Comparison of ENCODE assay signal across 26 mouse cellular contexts in the genomic region with DNA sequence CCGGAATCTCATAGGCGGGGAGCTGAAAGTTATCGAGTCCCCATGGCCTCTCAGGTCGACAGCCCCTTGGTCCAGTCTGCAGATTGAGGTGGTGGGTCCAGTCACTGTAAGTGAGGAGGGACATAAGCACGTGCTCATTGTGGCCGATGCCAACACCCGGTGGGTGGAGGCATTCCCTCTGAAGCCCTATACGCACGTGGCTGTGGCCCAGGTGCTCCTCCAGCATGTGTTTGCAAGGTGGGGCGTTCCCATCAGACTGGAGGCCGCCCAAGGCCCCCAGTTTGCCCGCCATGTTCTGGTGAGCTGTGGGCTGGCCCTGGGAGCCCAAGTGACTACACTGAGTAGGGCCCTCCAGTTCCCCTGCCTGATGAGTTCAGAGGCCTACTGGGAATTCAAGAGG. TPM values are rescaled to one million over a fixed set of nuclear protein-coding genes. Genes with fewer than 3 reads are reported as not detected.
A peak's percentile ranks its signal among the peaks of the same experiment; 100 is the strongest.
DNase-seq lines count a peak whose midpoint lies in the region; ATAC-seq and TF ChIP-seq lines count a peak whose summit lies in the region.
"Had no signal": no experiment of that assay in that cellular context is flagged by ENCODE, and none has a peak within 500 bp of the region (broad histone marks: within the 10 kb centered on the region; RNA-seq: fewer than 3 reads in every experiment).

No protein-coding gene starts in this region.

- ATAC-seq in embryonic facial prominence, embryonic 13.5 days (ENCODE audit: insufficient number of reproducible peaks, insufficient read depth, low FRiP score, low TSS enrichment, low read depth) = 0 out of 2 replicates have a peak, but pooled peaks have one; percentile 9
- ATAC-seq: forebrain, embryonic 15.5 days; intestine, postnatal 0 days had no signal

- no peaks in the 10 kb centered on the region for H3K27me3 ChIP-seq in embryonic facial prominence, embryonic 13.5 days
- H3K27me3 ChIP-seq in embryonic facial prominence, embryonic 10.5 days (replicated peaks; ENCODE audit: low read depth, poor library complexity, severe bottlenecking) = no peaks in the 10 kb centered on the region
- peaks cover 9% of the 10 kb centered on the region; the same call in 1 of the 2 replicates for H3K27me3 ChIP-seq in E14TG2a.4 (ENCODE audit: insufficient read depth, low read length)
- H3K27me3 ChIP-seq: embryonic facial prominence, embryonic 12.5 days; forebrain, embryonic 12.5 days; forebrain, embryonic 15.5 days; heart, embryonic 15.5 days; hindbrain, embryonic 12.5 days; hindbrain, embryonic 15.5 days had no signal

- H3K4me2 ChIP-seq in embryonic facial prominence, embryonic 13.5 days = no peak overlapping the region
- H3K4me2 ChIP-seq: embryonic facial prominence, embryonic 12.5 days; forebrain, embryonic 12.5 days; forebrain, embryonic 15.5 days; heart, embryonic 11.5 days; heart, embryonic 15.5 days; hindbrain, embryonic 12.5 days; hindbrain, embryonic 15.5 days had no signal

- no peak overlapping the region for H3K4me3 ChIP-seq in embryonic facial prominence, embryonic 13.5 days
- no peak overlapping the region for H3K4me3 ChIP-seq in embryonic facial prominence, embryonic 10.5 days
- peak overlapping the region; percentile 43 for H3K4me3 ChIP-seq in E14TG2a.4 (replicated peaks; ENCODE audit: low read length)
- H3K4me3 ChIP-seq: embryonic facial prominence, embryonic 12.5 days; erythroblast, embryonic 14.5 days; forebrain, embryonic 12.5 days; forebrain, embryonic 15.5 days; heart, embryonic 15.5 days; hindbrain, embryonic 12.5 days; hindbrain, embryonic 15.5 days had no signal

- H3K9me3 ChIP-seq in embryonic facial prominence, embryonic 13.5 days = no peaks in the 10 kb centered on the region
- H3K9me3 ChIP-seq in embryonic facial prominence, embryonic 10.5 days = no peaks in the 10 kb centered on the region
- 0 out of 2 replicates have a peak, but pooled peaks cover 3% of the 10 kb centered on the region for H3K9me3 ChIP-seq in E14TG2a.4 (ENCODE audit: low read length)
- H3K9me3 ChIP-seq: embryonic facial prominence, embryonic 12.5 days; forebrain, embryonic 12.5 days; forebrain, embryonic 15.5 days; heart, embryonic 15.5 days; hindbrain, embryonic 12.5 days; hindbrain, embryonic 15.5 days had no signal

- peaks cover 62% of the 10 kb centered on the region for H3K36me3 ChIP-seq in embryonic facial prominence, embryonic 13.5 days
- peaks cover 64% of the 10 kb centered on the region for H3K36me3 ChIP-seq in embryonic facial prominence, embryonic 10.5 days (replicated peaks)
- H3K36me3 ChIP-seq in E14TG2a.4 (ENCODE audit: insufficient read depth, low read length) = peaks cover 27% of the 10 kb centered on the region

- H3K27ac ChIP-seq in embryonic facial prominence, embryonic 13.5 days = no peak overlapping the region
- no peak overlapping the region for H3K27ac ChIP-seq in embryonic facial prominence, embryonic 10.5 days (replicated peaks)
- H3K27ac ChIP-seq: embryonic facial prominence, embryonic 12.5 days; forebrain, embryonic 12.5 days; forebrain, embryonic 15.5 days; heart, embryonic 15.5 days; hindbrain, embryonic 12.5 days; hindbrain, embryonic 15.5 days had no signal

- peak; percentile 20 for DNase-seq in cerebellum, adult 8-10 months
- no peak for DNase-seq in cerebellum, postnatal 4 days (ENCODE audit: low spot score in 2 of 2)
- no peak for DNase-seq in embryonic facial prominence, embryonic 10.5 days (ENCODE audit: low spot score)
- DNase-seq in gastrocnemius, adult 8-10 months (ENCODE audit: low spot score in 2 of 2) = no peak
- DNase-seq: adrenal gland, adult 2 months; adrenal gland, postnatal 14 days; B cell, adult 2 months; cerebellum, adult 11 months; gastrocnemius, postnatal 10 days; gastrocnemius, postnatal 36 days; heart, postnatal 14 days; kidney, adult 2 months had no signal

- no peak overlapping the region for H3K9ac ChIP-seq in embryonic facial prominence, embryonic 13.5 days
- H3K9ac ChIP-seq: embryonic facial prominence, embryonic 12.5 days; forebrain, embryonic 12.5 days; forebrain, embryonic 15.5 days; heart, embryonic 15.5 days; hindbrain, embryonic 12.5 days; hindbrain, embryonic 15.5 days had no signal

- peaks cover 19% of the 10 kb centered on the region for H3K4me1 ChIP-seq in embryonic facial prominence, embryonic 13.5 days
- H3K4me1 ChIP-seq in embryonic facial prominence, embryonic 10.5 days = peaks cover 17% of the 10 kb centered on the region
- peaks cover 76% of the 10 kb centered on the region for H3K4me1 ChIP-seq in E14TG2a.4 (replicated peaks; ENCODE audit: low read depth, low read length)

- WGBS in embryonic facial prominence, embryonic 13.5 days = 89% methylated on average over 12 of the region's 12 CpGs
- 94% methylated on average over 12 of the region's 12 CpGs for WGBS in embryonic facial prominence, embryonic 10.5 days

- TF ChIP-seq CTCF in E14TG2a.4 (conservative IDR thresholded peaks at IDR 0.05; ENCODE audit: low read length) = no peak

RNA-seq across cellular contexts. Expression of gene Cbln3, which starts 12.2 kb away (rescaled TPM):
- polyA plus RNA-seq in embryonic facial prominence, embryonic 13.5 days (2015; fragmentation: Nextera tagmentation; extraction: Ambion mirVana) = 0.28 and 0.30 TPM in 2 replicates
- polyA plus RNA-seq in embryonic facial prominence, embryonic 10.5 days (2016; fragmentation: Nextera tagmentation; extraction: Ambion mirVana) = 0.09 and 0.15 TPM in 2 replicates
- total RNA-seq in gastrocnemius, adult 8-10 months (2022) = not detected
- total RNA-seq: gastrocnemius, postnatal 36 days; granulocyte monocyte progenitor cell, adult 5-6 weeks; MEL had no signal
- polyA plus RNA-seq: erythroblast, embryonic 14.5 days had no signal

RNA-seq across cellular contexts. Expression of gene Khnyn, which starts 12.7 kb away (rescaled TPM):
- polyA plus RNA-seq in embryonic facial prominence, embryonic 13.5 days (2015; fragmentation: Nextera tagmentation; extraction: Ambion mirVana) = 21.0 and 22.0 TPM in 2 replicates
- polyA plus RNA-seq in embryonic facial prominence, embryonic 10.5 days (2016; fragmentation: Nextera tagmentation; extraction: Ambion mirVana) = 31.0 and 33.0 TPM in 2 replicates
- total RNA-seq in gastrocnemius, adult 8-10 months (2022) = 1 to 10 TPM; 4.4 to 6.3 (median 4.9) TPM

RNA-seq across cellular contexts. Expression of gene Nynrin, which starts 18.2 kb away (rescaled TPM):
- 27.8 and 28.1 TPM in 2 replicates for polyA plus RNA-seq in embryonic facial prominence, embryonic 13.5 days (2015; fragmentation: Nextera tagmentation; extraction: Ambion mirVana)
- polyA plus RNA-seq in embryonic facial prominence, embryonic 10.5 days (2016; fragmentation: Nextera tagmentation; extraction: Ambion mirVana) = 36.0 and 38.1 TPM in 2 replicates
- 1 to 10 TPM; 1.2 to 3.6 (median 1.9) TPM for total RNA-seq in gastrocnemius, adult 8-10 months (2022)
- total RNA-seq: MEL had no signal

RNA-seq across cellular contexts. Expression of gene Sdr39u1, which starts 28.1 kb away (rescaled TPM):
- 79.8 and 85.5 TPM in 2 replicates for polyA plus RNA-seq in embryonic facial prominence, embryonic 13.5 days (2015; fragmentation: Nextera tagmentation; extraction: Ambion mirVana)
- 45.5 and 57.5 TPM in 2 replicates for polyA plus RNA-seq in embryonic facial prominence, embryonic 10.5 days (2016; fragmentation: Nextera tagmentation; extraction: Ambion mirVana)
- total RNA-seq in gastrocnemius, adult 8-10 months (2022) = 100 to 1,000 TPM; 137 to 151 (median 145) TPM

RNA-seq across cellular contexts. Expression of gene Nfatc4, which starts 49.1 kb away (rescaled TPM):
- 156 and 160 TPM in 2 replicates for polyA plus RNA-seq in embryonic facial prominence, embryonic 13.5 days (2015; fragmentation: Nextera tagmentation; extraction: Ambion mirVana)
- polyA plus RNA-seq in embryonic facial prominence, embryonic 10.5 days (2016; fragmentation: Nextera tagmentation; extraction: Ambion mirVana) = 94.5 and 113 TPM in 2 replicates
- 1 to 10 TPM; 1.9 to 3.3 (median 2.5) TPM for total RNA-seq in gastrocnemius, adult 8-10 months (2022)
- total RNA-seq: CH12.LX; granulocyte monocyte progenitor cell, adult 5-6 weeks had no signal
- polyA plus RNA-seq: erythroblast, embryonic 14.5 days had no signal
